Mouse (Mus musculus) ES-E14 (cell line): ENCODE measurements around the gene Rdh11. TPM values are rescaled to one million over a fixed set of nuclear protein-coding genes. Genes with fewer than 3 reads are reported as not detected.
A peak's percentile ranks its signal among the peaks of the same experiment; 100 is the strongest.

Experiments used
- DNase-seq: peaks from one replicate; pipeline ENCODE4 v3.0.0-alpha.2; 2013; ENCODE audit warnings: low read depth, low spot score
- H3K27ac ChIP-seq: 2 replicates; pipeline ENCODE4 v1.5.1; 2012; ENCODE audit warnings: low read depth, mild to moderate bottlenecking, low read length, moderate library complexity, mixed read lengths; ENCODE audit not compliant: poor library complexity, insufficient read depth, severe bottlenecking
- H3K36me3 ChIP-seq: 2 replicates; pipeline ENCODE4 v1.6.1; 2012; ENCODE audit warnings: mild to moderate bottlenecking, low read length, moderate library complexity, mixed read lengths; ENCODE audit not compliant: control insufficient read depth, poor library complexity, insufficient read depth, severe bottlenecking
- H3K4me1 ChIP-seq, 2 experiments: fragments of 150-350 bp in 1 of 2; sonication (generic) in 1 of 2; 2 replicates each; pipeline ENCODE4 v1.6.1; 2012; ENCODE audit warnings: low read length in 2 of 2, mild to moderate bottlenecking in 1 of 2, mixed read lengths in 1 of 2; ENCODE audit not compliant: control insufficient read depth in 2 of 2, insufficient read depth in 2 of 2, poor library complexity in 1 of 2
- H3K4me3 ChIP-seq, 2 experiments: fragments of 150-350 bp in 1 of 2; sonication (generic) in 1 of 2; 2 replicates each; pipeline ENCODE4 v1.5.1; 2012; ENCODE audit warnings: low read length in 2 of 2, low read depth in 1 of 2, mild to moderate bottlenecking in 1 of 2, mixed read lengths in 1 of 2; ENCODE audit not compliant: insufficient read depth in 1 of 2, poor library complexity in 1 of 2, severe bottlenecking in 1 of 2
- H3K9ac ChIP-seq: 2 replicates; pipeline ENCODE4 v1.6.1; 2012; ENCODE audit warnings: low read depth, mild to moderate bottlenecking, low read length, mixed read lengths; ENCODE audit not compliant: poor library complexity, insufficient read depth, severe bottlenecking
- H3K9me3 ChIP-seq: fragments of 150-350 bp; sonication (generic); 2 replicates; pipeline ENCODE4 v1.6.1; 2012; ENCODE audit warnings: low read depth, mild to moderate bottlenecking, low read length; ENCODE audit not compliant: control insufficient read depth, insufficient read depth
- CHD2 ChIP-seq: IDR thresholded peaks from 2 replicates; pipeline ENCODE4 v1.6.1; 2014; ENCODE audit warnings: mild to moderate bottlenecking, low read depth, low read length, inconsistent platforms
- MAFK ChIP-seq: IDR thresholded peaks from 2 replicates; pipeline ENCODE4 v1.6.1; 2014; ENCODE audit warnings: mild to moderate bottlenecking, low read depth, low read length, inconsistent platforms; ENCODE audit not compliant: insufficient read depth
- ZC3H11A ChIP-seq: IDR thresholded peaks from 2 replicates; pipeline ENCODE4 v1.6.1; 2012; ENCODE audit warnings: low read depth, mild to moderate bottlenecking, inconsistent platforms, low read length, borderline replicate concordance
- ZNF384 ChIP-seq: IDR thresholded peaks from 2 replicates; pipeline ENCODE4 v1.6.1; 2012; ENCODE audit warnings: low read depth, low read length, inconsistent platforms
- in situ Hi-C, 2 experiments: fragments of 600-800 bp; cut with MboI; formaldehyde crosslinking; loops; one replicate each; pipeline ENCODE4 v1.15.1; 2025; ENCODE audit warnings: low sequenced_read_pairs in 2 of 2, inconsistent platforms in 1 of 2; ENCODE audit not compliant: unreplicated experiment in 2 of 2
- total RNA-seq: library from RNA; depleted of rRNA; stranded (reverse); fragments of 300-350 nt; gene quantifications from 2 replicates; pipeline ENCODE4 v1.2.3, GENCODE M21; 2012; rRNA removed

The Rdh11 gene
- total RNA-seq, 1 experiment, result 33.5 TPM

DNA sequence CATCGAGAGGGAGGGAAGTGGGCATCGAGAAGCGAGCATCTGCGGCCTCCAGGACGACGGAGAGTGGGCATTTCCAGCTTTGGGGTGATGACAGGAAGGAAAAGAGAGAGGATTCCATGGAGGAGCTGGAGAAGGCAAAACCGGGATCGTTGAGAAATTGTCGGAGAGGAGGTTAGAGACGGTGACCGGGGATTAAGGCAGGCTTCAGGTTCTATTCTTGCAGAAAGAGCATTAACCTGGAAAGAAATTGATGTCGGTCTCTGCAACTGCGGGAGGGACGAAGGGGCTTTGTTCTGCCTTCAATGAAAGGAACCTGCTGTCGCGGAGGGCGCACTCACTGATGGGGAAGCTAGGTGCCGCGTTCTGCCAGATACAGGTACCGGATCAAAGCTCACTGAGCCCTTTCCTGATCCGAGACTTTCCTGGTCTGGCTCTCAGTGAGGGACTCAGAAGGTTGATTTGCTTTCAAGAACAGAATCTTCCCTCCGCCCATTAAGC, 60.9 kb downstream of the Rdh11 start:
- no peak overlapping the region for H3K9ac ChIP-seq
- no peaks in the 10 kb centered on the region for H3K4me1 ChIP-seq
- H3K4me3 ChIP-seq, result peak overlapping the region; percentile 67 to 78
- DNase-seq, result no peak
- in situ Hi-C loops, result no loop called here
- no peaks in the 10 kb centered on the region for H3K36me3 ChIP-seq
- H3K9me3 ChIP-seq, result no peaks in the 10 kb centered on the region
- no peak overlapping the region for H3K27ac ChIP-seq
- no peak for TF ChIP-seq ZNF384
- no peak for TF ChIP-seq ZC3H11A
- TF ChIP-seq CHD2, result no peak

DNA sequence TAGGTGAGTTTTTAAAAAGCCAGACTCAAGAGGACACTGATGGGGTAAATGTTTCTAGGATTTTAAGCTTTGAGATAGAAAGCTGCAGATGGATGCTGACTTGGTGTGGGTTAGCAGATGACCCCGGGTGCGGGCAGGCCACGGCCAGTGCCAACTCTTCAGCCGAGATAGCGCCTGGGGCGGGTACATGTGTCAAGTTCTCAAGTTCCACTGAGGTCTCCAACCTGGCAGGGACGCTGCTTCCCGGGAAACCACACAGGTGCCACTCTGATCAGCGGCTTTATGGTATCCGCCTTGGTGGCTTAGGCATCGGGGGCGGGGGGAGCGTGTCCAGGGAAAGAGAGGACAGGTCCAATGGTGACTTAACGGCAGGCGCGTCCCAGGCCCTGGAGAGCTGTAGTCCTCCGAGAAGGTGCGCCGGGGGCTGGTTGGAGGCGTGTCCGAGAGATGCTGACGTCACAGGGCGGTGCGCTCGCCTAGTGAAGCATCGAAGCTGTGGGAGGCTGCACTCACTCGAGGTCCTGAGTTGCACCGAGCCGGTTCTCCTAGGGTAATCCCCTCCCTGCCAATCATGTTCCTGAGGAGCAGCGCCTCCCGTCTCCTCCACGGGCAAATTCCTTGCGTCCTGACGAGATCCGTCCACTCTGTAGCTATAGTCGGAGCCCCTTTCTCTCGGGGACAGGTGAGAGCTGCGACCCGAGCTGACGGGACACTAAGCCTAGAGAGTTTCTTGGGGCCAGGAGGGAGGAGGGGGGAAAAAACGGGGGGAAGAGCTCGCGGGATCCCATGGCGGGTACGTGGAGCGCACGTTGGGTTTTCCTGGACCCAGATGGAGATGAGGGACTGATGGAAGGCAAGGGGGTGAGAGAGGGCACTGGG, 61.6 kb downstream of the Rdh11 start, which contains the start of gene Arg2:
TSS of gene Arg2 (plus strand) at position 479 of the 879 bp plus-strand sequence.
- Histone ChIP-seq H3K4me1 (no peaks in the 10 kb centered on the region), H3K9ac (peak within 1 kb of the TSS; percentile 25; the same call in 1 of the 2 replicates)

More for the DNA sequence above, 61.6 kb downstream of the Rdh11 start, which contains the start of gene Arg2:
- H3K9me3 ChIP-seq, result no peaks in the 10 kb centered on the region
- DNase-seq, result peak; percentile 77
- no peak for TF ChIP-seq MAFK
- no peaks in the 10 kb centered on the region for H3K36me3 ChIP-seq
- H3K4me3 ChIP-seq, result peak within 1 kb of the TSS; percentile 67 to 78
- H3K27ac ChIP-seq, result no peak within 1 kb of the TSS
- in situ Hi-C loops, result no loop called here

Other genes with a start within 250 kb of the Rdh11 start
- gene Tmem229b, start 184.7 kb downstream of the Rdh11 start, total RNA-seq, result 6.1 TPM in 2 replicates
- gene Plekhh1, start 163.1 kb downstream of the Rdh11 start, total RNA-seq, result 9.0 and 11.2 TPM in 2 replicates
- 14.8 and 17.0 TPM in 2 replicates for gene Pigh, start 102.6 kb downstream of the Rdh11 start, total RNA-seq
- gene Arg2, start 61.5 kb downstream of the Rdh11 start, total RNA-seq, result 4.0 and 5.3 TPM in 2 replicates
- 40.9 and 65.5 TPM in 2 replicates for gene Vti1b, start 19.6 kb downstream of the Rdh11 start, total RNA-seq
- 1.2 and 1.4 TPM in 2 replicates for gene Rdh12, start 16.6 kb upstream of the Rdh11 start, total RNA-seq
- gene Zfyve26, start 104.0 kb upstream of the Rdh11 start, total RNA-seq, result 22.8 and 30.8 TPM in 2 replicates
- 6.7 and 9.8 TPM in 2 replicates for gene Rad51b, start 105.0 kb upstream of the Rdh11 start, total RNA-seq